Mouse (Mus musculus): ENCODE results near the gene Cntn1.
A peak's percentile ranks its signal among the peaks of the same experiment; 100 is the strongest.

Gene Cntn1

DNA sequence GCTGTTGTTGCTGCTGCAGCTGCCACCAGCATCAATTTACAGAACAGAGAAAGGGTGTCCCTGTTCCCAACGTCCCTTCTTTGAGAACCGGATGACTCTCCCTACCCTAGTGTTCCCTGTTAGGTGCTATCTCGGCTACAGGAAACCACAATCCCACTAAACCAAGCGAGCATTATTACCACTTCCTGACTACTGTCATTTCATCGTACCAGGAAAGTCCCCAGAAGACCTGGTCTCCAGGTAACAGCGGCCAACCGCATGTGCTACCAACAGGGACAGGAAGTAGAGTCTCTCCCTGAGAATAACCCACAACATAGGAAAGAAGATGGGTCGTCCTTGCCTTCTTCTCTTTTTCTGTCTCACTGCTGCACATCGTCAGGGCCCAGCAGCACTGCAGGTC is 83.3 kb downstream of the Cntn1 start:
- DNase-seq (ENCODE audit: inconsistent age in 2 of 2, low spot score in 1 of 2) = no peak

DNA sequence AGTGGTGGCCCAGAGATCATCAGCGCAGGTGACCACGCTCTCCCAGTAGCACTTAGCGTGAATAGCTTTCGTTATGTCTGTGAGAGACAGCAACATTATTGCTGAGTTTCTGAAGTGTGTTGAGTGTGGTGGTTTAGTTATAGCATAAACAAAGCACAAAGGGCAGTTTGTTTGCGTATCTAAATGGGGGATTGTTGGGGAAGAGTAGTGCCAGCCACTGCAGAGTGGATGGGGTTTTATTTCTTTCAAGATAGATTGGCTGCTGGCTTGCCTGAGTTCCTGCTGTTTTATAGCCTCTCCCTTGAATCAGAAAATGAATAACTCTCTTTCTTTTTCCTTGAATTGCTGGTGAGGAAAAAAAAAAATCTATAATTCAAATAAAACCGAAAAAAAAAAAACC is 86.1 kb downstream of the Cntn1 start:
- DNase-seq (ENCODE audit: inconsistent age in 2 of 2, low spot score in 1 of 2) = no peak

DNA sequence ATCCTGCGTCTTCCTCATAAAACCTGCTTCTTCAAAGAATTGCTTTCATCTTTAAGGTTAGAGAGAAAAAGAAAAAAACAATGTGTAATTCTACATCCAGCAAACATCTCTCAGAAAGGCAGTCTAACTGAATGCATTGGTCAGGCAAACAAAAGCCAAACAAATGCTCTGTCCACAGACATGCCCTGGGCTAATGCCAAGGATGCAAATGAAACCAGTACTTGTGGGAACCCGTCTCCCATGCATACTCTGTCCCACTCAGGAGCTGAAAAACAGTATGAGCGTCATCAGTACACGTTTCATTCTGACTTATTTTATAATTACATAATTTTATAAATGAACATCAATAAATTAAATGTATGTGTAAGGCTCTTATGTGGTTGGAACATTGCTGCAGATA is 91.0 kb downstream of the Cntn1 start:
- no peak for DNase-seq (ENCODE audit: inconsistent age in 2 of 2, low spot score in 1 of 2)

DNA sequence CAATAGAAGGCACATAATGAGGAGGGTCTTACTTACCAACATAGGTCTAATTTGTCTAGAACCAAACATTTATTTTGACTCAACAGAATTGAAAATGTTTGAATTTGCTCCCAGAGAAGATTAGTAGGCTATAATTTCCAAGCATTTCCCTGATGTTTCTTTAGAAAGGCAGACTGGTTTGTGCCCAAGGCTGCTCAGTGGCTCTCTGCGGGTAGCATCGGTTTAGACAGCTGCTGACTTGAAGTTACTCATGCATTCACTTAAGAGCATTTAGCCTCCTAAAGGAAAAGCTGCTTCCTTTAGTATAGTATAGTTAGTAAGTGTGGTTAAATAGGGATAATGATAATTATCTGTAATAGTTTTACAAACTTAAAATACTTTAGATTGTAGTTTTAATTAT is 104.0 kb downstream of the Cntn1 start:
- no peak for DNase-seq (ENCODE audit: inconsistent age in 2 of 2, low spot score in 1 of 2)

DNA sequence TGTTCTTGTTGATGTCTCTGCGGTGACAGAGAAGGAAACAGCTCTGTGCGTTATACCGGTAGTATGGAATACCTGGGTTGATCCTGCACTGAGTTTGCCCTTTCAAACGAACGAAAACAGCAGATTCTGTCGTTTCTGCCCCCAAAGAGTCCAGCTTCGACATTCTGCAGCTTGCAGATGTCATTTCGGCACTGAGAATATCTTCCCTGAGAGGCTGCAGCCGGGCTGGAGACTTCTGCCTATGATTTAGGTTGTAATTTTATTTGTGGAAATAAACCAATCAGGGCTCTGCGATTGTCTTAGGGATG is 109.8 kb downstream of the Cntn1 start:
- DNase-seq (ENCODE audit: inconsistent age in 2 of 2, low spot score in 1 of 2) = no peak

DNA sequence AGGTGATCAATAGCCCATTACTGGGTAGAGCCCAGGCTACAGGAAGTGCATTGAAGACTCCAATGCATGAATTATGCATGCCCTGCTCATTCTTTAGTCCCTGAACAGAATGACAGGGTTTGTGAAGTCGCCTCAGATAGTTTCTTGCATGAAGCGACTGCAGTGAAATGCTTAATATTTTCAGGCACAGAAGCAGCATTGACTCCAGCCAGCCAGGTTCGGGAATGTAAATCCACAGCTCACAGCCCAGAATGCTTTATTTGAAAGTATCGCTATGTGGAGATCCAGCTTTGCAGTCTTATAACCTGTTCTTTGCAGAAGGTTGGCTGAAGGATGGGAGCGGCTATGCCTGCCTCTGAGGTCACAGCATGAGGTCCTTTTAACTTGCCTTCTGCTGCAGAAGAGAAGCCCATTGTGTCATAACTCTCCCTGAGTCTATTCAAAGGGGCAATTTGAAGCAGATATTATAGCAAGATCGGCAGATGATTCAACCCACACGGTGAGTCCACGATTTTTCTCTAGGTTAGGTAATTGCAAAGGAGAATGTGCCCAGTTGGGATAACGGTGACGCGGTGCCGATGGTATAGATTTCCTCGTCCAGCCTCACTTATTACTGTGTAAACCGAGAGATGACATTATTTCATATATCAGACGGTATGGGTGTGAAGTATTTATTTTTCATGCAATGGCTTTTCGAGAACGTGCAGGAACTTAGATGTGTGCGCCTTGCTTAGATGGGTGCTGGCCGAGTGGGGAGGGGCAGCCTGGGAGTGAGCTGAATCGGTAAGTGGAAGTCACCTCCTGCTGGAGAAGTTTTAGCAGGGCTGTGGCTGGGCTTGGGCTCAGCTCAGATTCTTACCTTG is 110.4 kb downstream of the Cntn1 start:
- peak; percentile 8 to 46 for DNase-seq (ENCODE audit: inconsistent age in 2 of 2, low spot score in 1 of 2)

DNA sequence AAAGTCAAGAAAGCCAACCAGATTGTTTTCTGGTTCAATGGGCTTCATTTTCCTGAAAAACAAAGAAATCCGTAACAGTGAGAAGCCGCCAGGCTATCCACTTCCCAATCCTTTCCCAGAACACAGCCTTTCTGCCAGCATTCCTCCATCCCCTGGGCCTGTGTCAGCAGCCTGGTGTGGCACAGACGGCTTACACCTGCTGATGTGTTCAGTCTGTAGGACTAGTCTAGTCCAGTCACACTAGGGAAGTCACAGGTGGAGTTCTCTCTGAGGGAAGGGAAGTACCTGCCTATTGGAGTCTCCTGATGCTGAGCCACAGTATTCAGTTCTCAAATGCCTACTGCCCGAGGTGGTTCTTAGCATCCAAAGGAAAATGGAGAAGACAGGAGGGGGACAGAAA is 111.9 kb downstream of the Cntn1 start:
- no peak for DNase-seq (ENCODE audit: inconsistent age in 2 of 2, low spot score in 1 of 2)

DNA sequence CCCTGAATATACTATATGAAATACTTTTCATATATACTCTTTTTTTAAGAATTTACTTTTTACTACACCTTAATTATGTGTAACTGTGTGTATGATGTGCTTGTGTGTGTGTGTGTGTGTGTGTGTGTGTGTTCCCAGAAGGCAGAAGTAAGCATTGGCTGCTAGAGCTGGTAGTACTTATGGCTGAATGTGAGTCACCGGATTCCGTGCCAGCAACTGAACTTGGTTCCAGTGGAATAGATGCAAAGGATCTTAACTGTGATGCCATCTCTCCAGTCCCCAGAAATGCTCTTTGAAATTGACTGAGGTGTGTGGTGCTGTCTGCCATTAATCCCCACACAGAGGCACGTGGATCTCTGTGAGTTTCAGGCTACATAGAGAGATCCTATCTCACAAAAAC is 113.2 kb downstream of the Cntn1 start:
- no peak for DNase-seq (ENCODE audit: inconsistent age in 2 of 2, low spot score in 1 of 2)

DNA sequence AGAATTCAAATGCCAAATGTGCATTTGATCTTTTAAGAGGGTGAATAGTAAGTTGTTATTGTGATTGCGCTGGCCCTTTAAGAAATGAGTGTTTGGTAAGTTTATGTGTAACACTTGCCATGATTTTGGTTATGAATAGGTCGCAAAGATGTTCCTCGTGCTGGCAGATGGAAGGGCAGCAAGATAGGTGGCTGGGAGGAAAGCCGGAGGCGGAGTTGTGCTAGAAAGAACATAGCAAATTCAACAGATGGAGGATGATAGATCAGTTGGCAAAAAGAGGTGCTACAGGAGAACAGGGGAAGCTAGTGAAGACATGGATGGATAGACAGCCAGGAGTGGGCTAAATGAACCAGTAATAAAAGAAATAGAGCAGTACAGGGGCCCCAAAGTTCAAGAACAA is 115.3 kb downstream of the Cntn1 start:
- no peak for DNase-seq (ENCODE audit: inconsistent age in 2 of 2, low spot score in 1 of 2)

DNA sequence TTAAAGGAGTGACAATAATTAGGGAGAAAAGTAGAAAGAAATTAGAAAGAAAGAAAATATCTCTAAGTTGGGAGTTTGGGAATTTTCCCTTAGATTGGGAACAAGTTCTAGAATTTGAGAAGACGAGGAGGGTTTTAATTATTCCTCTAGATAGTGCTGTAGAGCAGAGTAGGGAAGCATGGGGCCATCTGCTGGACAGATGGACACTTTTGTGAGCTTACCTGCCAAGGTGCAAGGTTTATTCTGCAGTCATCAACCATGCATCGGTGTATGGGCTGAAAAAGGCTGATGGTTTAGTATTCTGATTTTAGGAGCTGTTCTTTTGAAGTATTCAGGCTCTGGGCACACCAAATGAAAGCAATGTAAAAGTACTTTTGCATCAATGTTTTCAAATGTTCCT is 124.8 kb downstream of the Cntn1 start:
- DNase-seq (ENCODE audit: inconsistent age in 2 of 2, low spot score in 1 of 2) = no peak

DNA sequence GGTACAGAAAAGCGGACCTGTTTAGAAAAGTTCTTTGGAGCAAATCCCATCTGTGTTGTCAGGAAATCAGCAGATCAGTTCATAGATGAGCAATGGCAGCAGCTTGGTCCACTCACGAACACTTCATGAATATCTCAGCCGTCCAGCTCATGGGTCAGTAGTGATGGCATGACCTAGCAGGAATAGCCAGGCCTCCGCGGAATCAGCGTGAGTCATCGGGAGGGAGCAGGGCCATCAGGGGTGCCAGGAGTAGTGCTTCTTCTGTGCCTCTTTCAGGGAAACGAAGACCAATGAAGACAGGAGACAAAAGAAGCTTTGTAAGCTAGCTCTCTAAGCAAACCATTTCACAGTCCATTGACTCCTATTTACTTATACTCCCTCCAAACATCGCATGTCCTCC is 126.4 kb downstream of the Cntn1 start:
- DNase-seq (ENCODE audit: inconsistent age in 2 of 2, low spot score in 1 of 2) = peak; percentile 47 to 61

DNA sequence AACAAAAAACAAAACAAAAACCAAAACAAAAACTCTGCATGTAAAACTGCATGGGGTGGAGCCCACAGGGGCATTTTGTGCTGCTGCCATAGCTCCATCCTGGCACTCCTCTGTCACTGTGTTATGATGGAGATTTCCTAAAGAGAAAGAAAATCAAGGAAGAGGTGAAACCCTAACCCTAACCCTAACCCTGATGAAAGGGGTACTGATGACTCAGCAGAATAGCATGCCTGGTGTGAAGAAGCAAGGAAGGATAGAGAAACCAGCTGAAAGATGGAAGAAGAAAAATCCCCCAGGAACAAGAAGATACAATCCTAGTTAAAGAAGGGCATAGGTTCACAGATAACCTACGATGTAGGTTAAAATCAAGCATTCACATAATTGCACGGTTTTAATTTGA is 134.5 kb downstream of the Cntn1 start:
- DNase-seq (ENCODE audit: inconsistent age in 2 of 2, low spot score in 1 of 2) = no peak

DNA sequence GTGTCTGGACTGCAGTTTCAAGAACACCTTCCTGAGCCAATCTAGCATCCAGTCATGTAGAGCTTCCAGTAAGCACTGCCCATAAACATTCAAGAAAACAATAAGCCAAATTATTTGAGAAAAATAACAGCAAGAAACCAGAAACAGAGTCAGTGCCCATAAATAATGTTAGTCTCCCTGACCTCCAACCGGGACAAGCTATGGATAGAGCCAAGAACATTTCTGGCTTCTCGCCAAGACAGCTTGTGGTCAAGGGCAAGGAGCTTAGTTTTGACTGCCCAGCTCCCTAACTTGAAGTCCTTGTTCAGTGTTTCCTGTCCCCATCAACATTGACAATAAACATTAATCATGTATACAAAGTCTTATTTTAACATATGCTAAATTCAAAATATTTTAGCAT is 139.0 kb downstream of the Cntn1 start:
- peak; percentile 70 to 86 for DNase-seq (ENCODE audit: inconsistent age in 2 of 2, low spot score in 1 of 2)

DNA sequence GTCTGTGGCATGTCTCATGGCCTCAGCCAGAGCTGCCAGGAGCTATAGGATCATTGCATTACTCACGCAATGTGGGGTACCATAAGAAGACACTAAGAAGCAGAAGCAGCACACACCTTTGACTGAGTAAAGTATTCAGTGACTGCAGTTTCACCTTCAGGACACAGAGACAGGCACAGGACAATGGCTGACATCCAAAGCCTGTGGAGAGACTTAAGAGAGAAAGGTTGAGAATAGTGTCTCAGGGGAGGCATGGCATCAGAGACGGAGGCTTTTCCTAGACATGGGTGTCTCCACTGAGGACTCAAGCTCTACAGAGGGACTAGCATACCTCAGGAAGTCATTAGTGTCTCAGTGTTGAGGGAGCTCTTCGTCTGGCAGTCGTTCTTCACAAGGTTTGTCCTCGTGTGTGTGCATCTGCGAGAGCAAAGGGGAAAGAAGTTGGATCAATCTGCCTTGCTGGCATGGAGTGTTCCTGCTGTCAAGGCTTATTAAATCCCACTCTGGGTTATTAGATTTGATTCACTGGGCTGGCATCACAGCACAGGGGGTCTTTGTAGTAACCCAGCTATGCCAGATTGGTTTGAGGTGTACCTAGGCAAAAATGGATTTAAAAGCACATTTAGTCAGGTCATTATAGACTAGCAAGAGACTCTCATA is 149.5 kb downstream of the Cntn1 start:
- no peak for DNase-seq (ENCODE audit: inconsistent age in 2 of 2, low spot score in 1 of 2)

DNA sequence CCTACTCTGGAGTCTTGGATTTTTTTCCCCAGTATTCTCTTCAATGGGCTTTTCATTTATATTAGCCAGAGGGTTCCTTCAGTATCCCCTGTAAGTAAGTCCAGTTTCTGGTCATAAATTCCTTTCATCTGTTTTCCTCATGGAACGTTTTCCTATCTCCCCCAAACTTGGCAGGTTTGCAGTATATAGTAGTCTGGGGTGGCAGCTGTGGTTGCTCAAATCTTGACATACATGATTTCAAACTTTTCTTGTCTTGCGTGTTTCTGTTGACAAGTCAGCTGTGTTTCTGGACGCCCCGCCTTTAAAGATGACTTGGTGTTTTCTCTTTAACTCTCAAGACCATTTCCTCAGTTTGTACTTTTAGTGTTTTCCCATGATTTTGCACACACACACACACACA is 155.7 kb downstream of the Cntn1 start:
- no peak for DNase-seq (ENCODE audit: inconsistent age in 2 of 2, low spot score in 1 of 2)

DNA sequence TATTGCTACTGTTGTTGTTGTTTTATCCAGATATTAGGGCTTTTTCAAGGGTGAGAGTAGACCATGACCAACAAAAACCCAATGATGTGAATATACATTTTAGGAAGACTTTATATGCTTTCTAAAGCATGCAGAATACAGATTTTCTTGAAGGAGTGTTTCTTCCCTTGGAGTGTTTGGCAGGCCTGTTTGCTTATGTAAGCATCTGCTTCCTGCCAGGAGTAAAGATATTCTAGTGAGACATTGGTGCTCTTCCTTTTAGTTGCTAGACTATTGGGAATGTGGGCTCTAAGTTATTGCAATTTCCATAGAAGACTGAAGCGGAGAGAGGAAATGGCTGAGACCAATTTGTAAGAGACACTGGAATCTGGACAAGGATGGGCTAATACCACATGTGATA is 158.8 kb downstream of the Cntn1 start:
- DNase-seq (ENCODE audit: inconsistent age in 2 of 2, low spot score in 1 of 2) = no peak

DNA sequence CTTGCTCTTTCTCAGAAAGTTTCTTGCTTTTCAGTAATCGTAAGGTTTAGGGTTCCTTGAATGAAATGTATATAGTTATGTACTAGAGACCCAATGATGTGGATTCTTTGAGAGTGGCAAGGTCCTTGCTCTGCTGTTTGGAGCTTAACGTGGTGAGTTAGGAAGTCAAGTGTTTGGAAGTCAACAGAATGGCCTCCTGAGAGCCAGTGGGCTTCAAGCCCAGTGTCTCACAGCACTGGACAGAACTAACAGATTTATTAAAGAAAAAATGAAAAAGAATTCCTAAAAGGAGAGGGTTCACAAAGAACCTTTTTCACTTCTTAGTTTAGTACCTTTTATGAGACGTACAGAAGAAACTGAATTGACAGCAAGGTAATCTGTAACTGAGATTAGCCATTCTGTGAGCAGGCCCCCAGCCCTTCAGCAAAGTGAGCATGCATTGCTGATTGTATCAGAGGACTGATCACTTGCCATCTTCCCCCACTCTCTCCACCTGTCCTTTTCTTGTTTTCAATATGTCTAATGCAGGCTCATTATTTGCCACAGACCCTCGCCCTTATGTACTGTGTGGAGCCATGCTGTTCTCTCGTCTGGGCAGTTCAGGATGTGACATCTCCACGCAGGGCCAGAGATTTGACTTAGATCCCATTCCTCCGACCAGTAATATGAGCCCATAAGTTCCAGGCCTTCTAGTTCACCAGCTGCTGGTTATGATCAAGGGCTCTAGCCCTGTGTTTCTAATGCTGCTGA is 159.7 kb downstream of the Cntn1 start:
- no peak for DNase-seq (ENCODE audit: inconsistent age in 2 of 2, low spot score in 1 of 2)

DNA sequence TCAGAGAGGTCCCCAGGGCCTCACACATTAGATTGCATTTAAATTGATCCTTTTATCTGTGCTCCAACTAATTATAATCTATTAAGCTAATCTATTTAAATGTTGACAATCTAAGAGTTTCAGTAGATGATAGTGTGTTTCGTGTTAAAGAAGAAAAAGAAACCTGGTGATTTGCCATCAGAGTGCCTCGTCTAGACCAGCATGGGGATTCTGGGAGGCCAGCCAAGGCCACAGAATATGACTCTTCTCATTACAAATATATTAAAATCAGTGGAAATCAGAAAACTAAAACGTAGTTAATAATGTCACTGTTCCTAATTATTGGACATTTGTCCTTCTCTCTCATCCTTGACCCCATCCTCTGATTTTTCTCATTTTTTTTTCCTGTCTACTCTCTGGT is 164.9 kb downstream of the Cntn1 start:
- peak; percentile 46 to 76 for DNase-seq (ENCODE audit: inconsistent age in 2 of 2, low spot score in 1 of 2)

DNA sequence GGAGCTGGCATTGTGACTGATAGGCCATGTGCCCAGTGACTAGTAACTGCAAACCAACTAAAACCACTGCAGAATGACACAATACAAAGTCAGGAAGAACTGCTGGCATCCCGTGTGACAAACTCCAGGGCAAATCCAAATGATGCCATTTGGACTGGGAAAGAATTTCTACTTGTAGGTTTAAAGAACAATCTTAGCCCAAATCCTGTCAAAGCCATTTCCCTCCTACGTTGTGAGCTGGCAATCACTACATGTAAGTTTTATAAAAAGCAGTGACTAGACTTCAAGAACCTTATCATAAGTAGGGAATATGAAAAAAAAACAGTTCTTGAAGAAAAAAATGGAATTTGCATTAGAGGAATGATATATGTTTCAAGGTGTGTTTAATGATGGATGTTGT is 170.5 kb downstream of the Cntn1 start:
- no peak for DNase-seq (ENCODE audit: inconsistent age in 2 of 2, low spot score in 1 of 2)

DNA sequence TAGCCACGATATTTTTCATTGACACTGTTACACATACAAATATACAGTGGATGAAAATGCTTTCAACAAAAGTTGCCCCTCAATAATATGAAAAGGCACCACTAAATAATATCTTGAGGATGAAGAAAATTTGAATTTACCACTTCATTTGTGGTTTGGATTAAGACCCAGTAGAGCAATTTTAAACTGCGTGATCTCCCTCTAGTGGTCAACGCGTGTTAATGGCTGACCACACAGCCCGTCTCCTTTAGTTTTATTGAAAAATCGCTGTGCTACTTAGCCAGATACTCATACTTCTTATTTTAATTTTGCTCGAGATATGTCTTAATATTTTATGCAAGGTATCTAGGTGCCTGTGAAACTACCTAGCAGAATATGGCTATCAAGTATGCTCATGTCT is 180.4 kb downstream of the Cntn1 start:
- DNase-seq (ENCODE audit: inconsistent age in 2 of 2, low spot score in 1 of 2) = peak in 1 of 2 experiments; percentile 69

DNA sequence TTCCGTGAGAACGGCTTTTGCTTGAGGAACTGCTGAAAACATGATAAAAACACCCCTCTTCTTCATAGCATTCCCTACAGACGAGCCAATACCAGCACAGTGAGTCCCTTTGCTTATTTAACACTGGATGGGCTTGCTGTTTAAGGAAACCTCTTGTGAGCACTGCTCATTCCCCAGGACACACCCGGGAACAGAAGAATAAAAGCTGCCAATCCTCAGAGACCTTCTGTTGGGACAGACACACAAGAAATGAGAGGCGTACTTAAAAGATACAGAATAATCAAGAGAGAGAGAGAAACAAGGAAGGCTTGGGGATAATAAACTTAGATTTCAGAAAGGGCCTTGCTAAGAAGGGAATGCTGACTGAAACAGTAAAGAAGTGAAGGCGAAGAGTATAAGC is 184.9 kb downstream of the Cntn1 start:
- DNase-seq (ENCODE audit: inconsistent age in 2 of 2, low spot score in 1 of 2) = no peak
